Mouse (Mus musculus): ENCODE results near the gene Aqp5. TPM values are rescaled to one million over a fixed set of nuclear protein-coding genes. Genes with fewer than 3 reads are reported as not detected.

The Aqp5 gene
- polyA plus RNA-seq, 1 experiment: 0.27 TPM

- H3K27me3 ChIP-seq (ENCODE audit: control insufficient read depth, insufficient read depth, low read length): no peaks in the 10 kb centered on the region
- no peaks in the 10 kb centered on the region for H3K4me1 ChIP-seq (ENCODE audit: control insufficient read depth, insufficient read depth, insufficient read length)
- TF ChIP-seq CTCF (IDR thresholded peaks at IDR 0.05; ENCODE audit: extremely low read depth, insufficient read depth, insufficient read length, insufficient replicate concordance): no peak
- no peak for TF ChIP-seq POLR2A (IDR thresholded peaks at IDR 0.05; ENCODE audit: low read depth, low read length)
- no peak overlapping the region for H3K27ac ChIP-seq (ENCODE audit: insufficient read depth, low read length)
- H3K4me3 ChIP-seq (ENCODE audit: extremely low read depth, insufficient read depth, insufficient read length): no peak overlapping the region
- H3K36me3 ChIP-seq (ENCODE audit: control insufficient read depth, insufficient read depth, low read length): peaks cover 10% of the 10 kb centered on the region
- DNase-seq (ENCODE audit: low read depth in 1 of 2, low spot score in 2 of 2): no peak
- 94% methylated on average over 11 of the region's 11 CpGs for WGBS
These were observed 31.5 kb downstream of the Aqp5 start for GRCm38 (mm10) chr15:99622063-99622462.

GRCm38 (mm10) chr15:99631618-99632017 is 41.0 kb downstream of the Aqp5 start:
- H3K27me3 ChIP-seq (ENCODE audit: control insufficient read depth, insufficient read depth, low read length): no peaks in the 10 kb centered on the region
- no peak overlapping the region for H3K4me3 ChIP-seq (ENCODE audit: extremely low read depth, insufficient read depth, insufficient read length)
- no peak overlapping the region for H3K27ac ChIP-seq (ENCODE audit: insufficient read depth, low read length)
- H3K36me3 ChIP-seq (ENCODE audit: control insufficient read depth, insufficient read depth, low read length): peaks cover 18% of the 10 kb centered on the region
- DNase-seq (ENCODE audit: low read depth in 1 of 2, low spot score in 2 of 2): no peak
- TF ChIP-seq CTCF (IDR thresholded peaks at IDR 0.05; ENCODE audit: extremely low read depth, insufficient read depth, insufficient read length, insufficient replicate concordance) (no peak), POLR2A (IDR thresholded peaks at IDR 0.05; ENCODE audit: low read depth, low read length) (no peak)
- H3K4me1 ChIP-seq (ENCODE audit: control insufficient read depth, insufficient read depth, insufficient read length): no peaks in the 10 kb centered on the region

GRCm38 (mm10) chr15:99634702-99635101 is 44.1 kb downstream of the Aqp5 start:
- 72% methylated on average over 7 of the region's 7 CpGs for WGBS
- H3K27ac ChIP-seq (ENCODE audit: insufficient read depth, low read length): no peak overlapping the region
- peaks cover 19% of the 10 kb centered on the region for H3K36me3 ChIP-seq (ENCODE audit: control insufficient read depth, insufficient read depth, low read length)
- H3K27me3 ChIP-seq (ENCODE audit: control insufficient read depth, insufficient read depth, low read length): no peaks in the 10 kb centered on the region
- H3K4me3 ChIP-seq (ENCODE audit: extremely low read depth, insufficient read depth, insufficient read length): no peak overlapping the region
- TF ChIP-seq POLR2A (IDR thresholded peaks at IDR 0.05; ENCODE audit: low read depth, low read length): no peak
- no peak for DNase-seq (ENCODE audit: low read depth in 1 of 2, low spot score in 2 of 2)
- no peaks in the 10 kb centered on the region for H3K4me1 ChIP-seq (ENCODE audit: control insufficient read depth, insufficient read depth, insufficient read length)

GRCm38 (mm10) chr15:99637405-99638123 is 47.0 kb downstream of the Aqp5 start:
- WGBS: 96% methylated on average over 12 of the region's 12 CpGs
- Histone ChIP-seq H3K27ac (ENCODE audit: insufficient read depth, low read length) (no peak overlapping the region), H3K36me3 (ENCODE audit: control insufficient read depth, insufficient read depth, low read length) (peaks cover 14% of the 10 kb centered on the region), H3K4me3 (ENCODE audit: extremely low read depth, insufficient read depth, insufficient read length) (no peak overlapping the region), H3K4me1 (ENCODE audit: control insufficient read depth, insufficient read depth, insufficient read length) (no peaks in the 10 kb centered on the region), H3K27me3 (ENCODE audit: control insufficient read depth, insufficient read depth, low read length) (no peaks in the 10 kb centered on the region)
- TF ChIP-seq POLR2A (IDR thresholded peaks at IDR 0.05; ENCODE audit: low read depth, low read length) (no peak), CTCF (IDR thresholded peaks at IDR 0.05; ENCODE audit: extremely low read depth, insufficient read depth, insufficient read length, insufficient replicate concordance) (no peak)
- DNase-seq (ENCODE audit: low read depth in 1 of 2, low spot score in 2 of 2): no peak

GRCm38 (mm10) chr15:99638124-99638485 is 47.5 kb downstream of the Aqp5 start:
- H3K36me3 ChIP-seq (ENCODE audit: control insufficient read depth, insufficient read depth, low read length): peaks cover 14% of the 10 kb centered on the region
- no peak for DNase-seq (ENCODE audit: low read depth in 1 of 2, low spot score in 2 of 2)
- H3K27ac ChIP-seq (ENCODE audit: insufficient read depth, low read length): no peak overlapping the region
- TF ChIP-seq POLR2A (IDR thresholded peaks at IDR 0.05; ENCODE audit: low read depth, low read length): no peak
- no peak for TF ChIP-seq CTCF (IDR thresholded peaks at IDR 0.05; ENCODE audit: extremely low read depth, insufficient read depth, insufficient read length, insufficient replicate concordance)
- H3K4me1 ChIP-seq (ENCODE audit: control insufficient read depth, insufficient read depth, insufficient read length): no peaks in the 10 kb centered on the region
- WGBS: 94% methylated on average over 5 of the region's 5 CpGs
- H3K4me3 ChIP-seq (ENCODE audit: extremely low read depth, insufficient read depth, insufficient read length): no peak overlapping the region
- no peaks in the 10 kb centered on the region for H3K27me3 ChIP-seq (ENCODE audit: control insufficient read depth, insufficient read depth, low read length)

- Histone ChIP-seq H3K27ac (ENCODE audit: insufficient read depth, low read length) (no peak overlapping the region), H3K4me3 (ENCODE audit: extremely low read depth, insufficient read depth, insufficient read length) (no peak overlapping the region), H3K4me1 (ENCODE audit: control insufficient read depth, insufficient read depth, insufficient read length) (no peaks in the 10 kb centered on the region), H3K36me3 (ENCODE audit: control insufficient read depth, insufficient read depth, low read length) (no peaks in the 10 kb centered on the region; the same call in 1 of the 2 replicates), H3K27me3 (ENCODE audit: control insufficient read depth, insufficient read depth, low read length) (no peaks in the 10 kb centered on the region)
- TF ChIP-seq POLR2A (IDR thresholded peaks at IDR 0.05; ENCODE audit: low read depth, low read length): no peak
- no peak for TF ChIP-seq CTCF (IDR thresholded peaks at IDR 0.05; ENCODE audit: extremely low read depth, insufficient read depth, insufficient read length, insufficient replicate concordance)
- DNase-seq (ENCODE audit: low read depth in 1 of 2, low spot score in 2 of 2): no peak
- WGBS: 56% methylated on average over 6 of the region's 6 CpGs
These were observed 52.0 kb downstream of the Aqp5 start for GRCm38 (mm10) chr15:99642622-99643021.

GRCm38 (mm10) chr15:99643832-99644231 is 53.2 kb downstream of the Aqp5 start:
- 71% methylated on average over 10 of the region's 10 CpGs for WGBS
- Histone ChIP-seq H3K27me3 (ENCODE audit: control insufficient read depth, insufficient read depth, low read length) (no peaks in the 10 kb centered on the region), H3K4me1 (ENCODE audit: control insufficient read depth, insufficient read depth, insufficient read length) (no peaks in the 10 kb centered on the region), H3K27ac (ENCODE audit: insufficient read depth, low read length) (no peak overlapping the region), H3K36me3 (ENCODE audit: control insufficient read depth, insufficient read depth, low read length) (no peaks in the 10 kb centered on the region), H3K4me3 (ENCODE audit: extremely low read depth, insufficient read depth, insufficient read length) (no peak overlapping the region)
- TF ChIP-seq POLR2A (IDR thresholded peaks at IDR 0.05; ENCODE audit: low read depth, low read length): no peak
- no peak for TF ChIP-seq CTCF (IDR thresholded peaks at IDR 0.05; ENCODE audit: extremely low read depth, insufficient read depth, insufficient read length, insufficient replicate concordance)
- DNase-seq (ENCODE audit: low read depth in 1 of 2, low spot score in 2 of 2): no peak

Other genes with a start within 250 kb of the Aqp5 start
- gene Fmnl3, start 220.3 kb upstream of the Aqp5 start, polyA plus RNA-seq (2012; rRNA removed): 25.6 and 30.8 TPM in 2 replicates
- gene Tmbim6, start 197.9 kb upstream of the Aqp5 start, polyA plus RNA-seq (2012; rRNA removed): 434 and 466 TPM in 2 replicates
- gene Nckap5l, start 133.0 kb upstream of the Aqp5 start, polyA plus RNA-seq (2012; rRNA removed): 10.9 and 11.5 TPM in 2 replicates
- 5.1 and 7.4 TPM in 2 replicates for gene Bcdin3d, start 116.1 kb upstream of the Aqp5 start, polyA plus RNA-seq (2012; rRNA removed)
- 0.06 TPM in 1 of 2 replicates, not detected in the other for gene Faim2, start 62.6 kb upstream of the Aqp5 start, polyA plus RNA-seq (2012; rRNA removed)
- gene Aqp2, start 11.7 kb upstream of the Aqp5 start, polyA plus RNA-seq (2012; rRNA removed): 0.05 and 0.08 TPM in 2 replicates
- gene Aqp6, start 10.6 kb downstream of the Aqp5 start, polyA plus RNA-seq (2012; rRNA removed): not detected in 2 replicates
- 12.7 and 15.7 TPM in 2 replicates for gene Racgap1, start 60.9 kb downstream of the Aqp5 start, polyA plus RNA-seq (2012; rRNA removed)
- 1.3 and 2.0 TPM in 2 replicates for gene Asic1, start 79.6 kb downstream of the Aqp5 start, polyA plus RNA-seq (2012; rRNA removed)
- gene Smarcd1, start 111.3 kb downstream of the Aqp5 start, polyA plus RNA-seq (2012; rRNA removed): 24.7 and 35.0 TPM in 2 replicates
- 0.80 and 1.0 TPM in 2 replicates for gene Gm17349, start 114.7 kb downstream of the Aqp5 start, polyA plus RNA-seq (2012; rRNA removed)
- 5.3 and 8.5 TPM in 2 replicates for gene Gpd1, start 126.7 kb downstream of the Aqp5 start, polyA plus RNA-seq (2012; rRNA removed)
- 109 and 168 TPM in 2 replicates for gene Cox14, start 134.8 kb downstream of the Aqp5 start, polyA plus RNA-seq (2012; rRNA removed)
- 27.2 and 30.0 TPM in 2 replicates for gene Cers5, start 182.1 kb downstream of the Aqp5 start, polyA plus RNA-seq (2012; rRNA removed)

All from spleen, adult 2 months (tissue).